Mouse (Mus musculus) limb, embryonic 11.5 days (tissue): ENCODE measurements around the gene Astl. TPM values are rescaled to one million over a fixed set of nuclear protein-coding genes. Genes with fewer than 3 reads are reported as not detected.
A peak's percentile ranks its signal among the peaks of the same experiment; 100 is the strongest.

ENCODE experiments used
- ATAC-seq: fragments of 200-750 bp; cut with Nextera tagmentation; 2 replicates; pipeline ENCODE4 v1.8.0; 2017; ENCODE audit warnings: low read depth; ENCODE audit not compliant: insufficient number of reproducible peaks, low FRiP score, low TSS enrichment
- DNase-seq: peaks from one replicate; pipeline ENCODE4 v3.0.0-alpha.2; 2015; ENCODE audit warnings: low spot score
- H3K27ac ChIP-seq: fragments of 300-500 bp; sonication (generic); replicated peaks from 2 replicates; pipeline ENCODE4 v1.5.1; 2014; ENCODE audit warnings: low read depth, mild to moderate bottlenecking, low read length
- H3K27me3 ChIP-seq: fragments of 300-500 bp; sonication (generic); 2 replicates; pipeline ENCODE4 v1.6.1; 2014; ENCODE audit warnings: mild to moderate bottlenecking, low read length, mixed read lengths; ENCODE audit not compliant: control insufficient read depth, insufficient read depth
- H3K36me3 ChIP-seq: fragments of 300-500 bp; sonication (generic); 2 replicates; pipeline ENCODE4 v1.6.1; 2014; ENCODE audit warnings: mild to moderate bottlenecking, low read length, moderate library complexity, mixed read lengths; ENCODE audit not compliant: control insufficient read depth, insufficient read depth
- H3K4me1 ChIP-seq: fragments of 300-500 bp; sonication (generic); 2 replicates; pipeline ENCODE4 v1.6.1; 2014; ENCODE audit warnings: low read length, mixed read lengths; ENCODE audit not compliant: control insufficient read depth, insufficient read depth
- H3K4me2 ChIP-seq: fragments of 300-500 bp; sonication (generic); 2 replicates; pipeline ENCODE4 v1.6.1; 2014; ENCODE audit warnings: low read depth, mild to moderate bottlenecking, moderate library complexity; ENCODE audit not compliant: severe bottlenecking
- H3K4me3 ChIP-seq: fragments of 300-500 bp; sonication (generic); 2 replicates; pipeline ENCODE4 v1.5.1; 2014; ENCODE audit warnings: low read depth, low read length
- H3K9ac ChIP-seq: fragments of 300-500 bp; sonication (generic); 2 replicates; pipeline ENCODE4 v1.6.1; 2014; ENCODE audit warnings: mild to moderate bottlenecking, low read length
- H3K9me3 ChIP-seq: fragments of 300-500 bp; sonication (generic); 2 replicates; pipeline ENCODE4 v1.6.1; 2016; ENCODE audit warnings: low read length; ENCODE audit not compliant: control insufficient read depth
- WGBS: fragments of 180-500 bp; shearing (Covaris S2); extraction: QIAGEN DNeasy Blood & Tissue Kit; methylation state at CpG from one replicate; pipeline ENCODE4 v1.1.7; 2014; 5-methylcytosine and 5-hydroxymethylcytosine counted together
- polyA plus RNA-seq: library from polyadenylated mRNA; unstranded; fragments of >200 nt; fragmentation: Nextera tagmentation; extraction: Ambion mirVana; gene quantifications from 2 replicates; pipeline ENCODE4 v1.2.1, GENCODE M21; 2014

Astl gene
- polyA plus RNA-seq, 1 experiment from 2014 or later, result not detected

DNA sequence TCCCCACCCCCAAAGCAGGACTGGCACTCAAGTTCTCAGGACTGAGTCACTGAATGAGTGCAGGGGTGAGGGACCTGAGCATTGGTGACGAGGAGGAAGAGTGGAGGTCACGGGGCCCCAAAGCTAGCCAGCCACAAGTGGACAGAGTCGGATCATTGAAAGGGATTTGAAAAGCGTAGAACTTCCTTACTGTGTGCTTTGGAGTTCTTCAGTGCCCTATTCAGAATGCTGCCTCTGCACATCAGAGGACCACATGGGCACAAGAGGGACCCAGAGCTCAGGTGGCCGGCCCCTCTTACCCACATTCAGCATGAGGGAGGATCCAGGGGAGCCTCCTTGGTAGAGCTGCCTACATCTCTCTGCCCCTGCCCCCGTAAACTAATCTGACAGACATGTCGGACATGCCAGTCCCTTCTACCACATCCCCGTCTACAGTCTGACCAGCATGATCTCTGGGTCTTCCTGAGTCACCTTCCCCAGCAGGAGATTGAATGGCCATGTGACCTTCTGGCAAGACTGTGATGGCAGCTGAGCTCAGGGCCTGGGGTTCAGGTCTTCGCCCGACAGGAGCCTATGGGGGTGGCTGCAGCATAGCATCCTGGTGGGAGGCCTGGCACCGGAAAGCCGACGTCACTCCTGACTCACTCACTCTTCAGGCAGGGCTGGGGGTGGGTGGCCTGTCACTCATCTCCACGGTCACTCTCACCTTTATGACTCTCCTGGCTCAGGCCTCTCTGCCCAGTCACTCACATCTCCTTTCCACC lies 5.5 kb upstream of the Astl start:
- no peak overlapping the region for H3K27ac ChIP-seq

DNA sequence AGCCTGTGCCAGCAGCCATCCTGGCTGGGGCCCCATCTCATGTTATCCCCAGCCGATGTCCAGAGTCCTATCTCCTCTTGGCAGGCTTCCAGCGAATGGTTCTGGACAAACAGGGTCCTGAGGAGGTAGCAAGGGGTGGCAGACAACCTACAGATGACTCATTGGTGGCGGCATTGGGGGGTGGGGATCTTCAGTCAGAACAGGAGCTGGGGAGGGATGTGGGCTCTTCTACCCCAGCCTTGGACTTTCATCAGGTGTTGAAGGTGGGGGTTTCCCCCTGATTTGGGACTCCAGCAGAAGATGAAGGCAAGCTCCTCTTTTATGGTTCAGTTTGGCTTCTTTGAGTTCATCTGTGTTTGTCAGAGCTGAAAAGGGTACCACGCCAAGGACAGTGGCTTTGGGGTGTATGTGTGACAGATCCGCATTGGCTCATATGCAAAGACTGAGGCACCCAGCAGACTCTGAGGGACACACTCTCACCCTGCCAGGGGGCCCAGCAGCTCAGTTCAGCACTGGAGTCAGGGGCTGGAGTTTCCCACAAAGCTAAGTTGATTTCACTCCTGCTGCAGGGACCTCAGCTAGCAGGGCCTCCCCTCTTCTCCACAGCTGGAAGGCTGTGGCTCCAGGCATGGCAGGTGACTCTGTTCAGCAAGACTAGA lies 4.4 kb upstream of the Astl start:
- 70% methylated on average over 5 of the region's 5 CpGs for WGBS
- H3K9ac ChIP-seq, result no peak overlapping the region
- no peaks in the 10 kb centered on the region for H3K36me3 ChIP-seq
- no peak overlapping the region for H3K27ac ChIP-seq
- peaks cover 13% of the 10 kb centered on the region for H3K4me1 ChIP-seq
- no peak overlapping the region for H3K4me2 ChIP-seq
- peaks cover 16% of the 10 kb centered on the region for H3K27me3 ChIP-seq
- H3K9me3 ChIP-seq, result no peaks in the 10 kb centered on the region
- ATAC-seq (no peak), DNase-seq (no peak)
- H3K4me3 ChIP-seq, result no peak overlapping the region

More for the DNA sequence above, 5.5 kb upstream of the Astl start:
- peaks cover 16% of the 10 kb centered on the region for H3K27me3 ChIP-seq
- no peak overlapping the region for H3K9ac ChIP-seq
- ATAC-seq (no peak), DNase-seq (no peak)
- no peaks in the 10 kb centered on the region for H3K9me3 ChIP-seq
- H3K4me2 ChIP-seq, result no peak overlapping the region
- H3K4me3 ChIP-seq, result no peak overlapping the region
- no peaks in the 10 kb centered on the region for H3K36me3 ChIP-seq
- 86% methylated on average over 14 of the region's 14 CpGs for WGBS
- H3K4me1 ChIP-seq, result peaks cover 13% of the 10 kb centered on the region

DNA sequence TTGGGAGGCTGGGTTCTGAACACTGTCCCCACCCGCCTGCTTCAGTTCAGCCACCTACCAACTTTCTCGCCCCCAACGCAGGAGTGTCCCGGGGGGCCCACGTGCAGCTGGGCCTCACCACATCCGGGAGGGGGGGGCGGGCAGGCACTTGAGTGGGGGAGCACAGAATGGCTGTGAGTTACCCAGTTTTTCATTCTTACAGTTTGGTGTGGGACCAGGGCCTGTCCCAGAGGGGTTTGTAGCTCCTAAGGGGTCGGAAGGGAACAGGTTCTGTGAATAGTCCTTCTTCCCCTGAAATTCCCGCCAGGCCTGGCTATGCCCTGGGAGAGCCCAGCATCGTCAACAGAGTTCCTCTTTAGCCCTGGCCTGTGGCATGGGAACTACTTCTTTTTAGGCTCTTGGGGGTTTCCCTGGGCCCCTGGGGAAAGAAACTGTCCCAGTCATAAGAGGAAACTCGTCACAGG lies 3.3 kb upstream of the Astl start:
- peaks cover 16% of the 10 kb centered on the region for H3K27me3 ChIP-seq
- no peak overlapping the region for H3K27ac ChIP-seq
- H3K4me1 ChIP-seq, result peaks cover 13% of the 10 kb centered on the region

DNA sequence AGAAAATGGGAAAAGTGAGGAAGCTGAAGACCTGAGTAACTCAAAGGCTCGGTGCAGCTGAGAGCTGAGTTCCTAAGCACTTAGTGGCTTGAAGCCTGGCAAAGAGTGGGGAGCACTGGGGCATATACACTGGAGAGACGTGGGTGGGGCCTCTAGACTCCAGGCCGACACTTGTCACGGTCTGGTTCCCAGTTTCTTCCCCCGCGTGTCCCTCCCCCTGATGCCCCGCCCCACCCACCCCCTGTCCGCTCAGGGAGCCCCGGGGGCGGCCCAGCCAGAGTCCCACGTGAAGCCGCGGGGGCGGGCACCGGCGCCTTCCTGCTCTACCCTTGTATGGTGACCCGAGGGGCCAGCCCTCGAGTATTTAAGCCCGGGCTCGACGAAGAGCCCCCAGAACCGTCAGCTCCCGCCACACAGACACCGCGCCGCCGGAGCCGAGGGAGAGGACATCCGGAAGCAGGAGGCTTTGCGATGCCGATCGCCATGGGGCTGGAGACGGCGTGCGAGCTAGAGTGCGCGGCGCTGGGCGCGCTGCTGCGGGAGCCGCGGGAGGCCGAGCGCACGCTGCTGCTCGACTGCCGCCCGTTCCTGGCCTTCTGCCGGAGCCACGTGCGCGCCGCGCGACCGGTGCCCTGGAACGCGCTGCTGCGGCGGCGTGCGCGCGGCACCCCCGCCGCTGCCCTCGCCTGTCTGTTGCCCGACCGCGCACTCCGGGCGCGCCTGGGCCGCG lies 2.5 kb upstream of the Astl start, which contains the start of gene Dusp2:
TSS of gene Dusp2 (plus strand) at position 393 of the 730 bp plus-strand sequence.
- peak; percentile 45; the same call in 1 of the 2 replicates for ATAC-seq

More for the DNA sequence above, 3.3 kb upstream of the Astl start:
- no peaks in the 10 kb centered on the region for H3K9me3 ChIP-seq
- DNase-seq, result no peak
- H3K36me3 ChIP-seq, result no peaks in the 10 kb centered on the region
- no peak overlapping the region for H3K4me2 ChIP-seq
- WGBS, result 41% methylated on average over 11 of the region's 11 CpGs
- no peak for ATAC-seq
- no peak overlapping the region for H3K9ac ChIP-seq
- no peak overlapping the region for H3K4me3 ChIP-seq

DNA sequence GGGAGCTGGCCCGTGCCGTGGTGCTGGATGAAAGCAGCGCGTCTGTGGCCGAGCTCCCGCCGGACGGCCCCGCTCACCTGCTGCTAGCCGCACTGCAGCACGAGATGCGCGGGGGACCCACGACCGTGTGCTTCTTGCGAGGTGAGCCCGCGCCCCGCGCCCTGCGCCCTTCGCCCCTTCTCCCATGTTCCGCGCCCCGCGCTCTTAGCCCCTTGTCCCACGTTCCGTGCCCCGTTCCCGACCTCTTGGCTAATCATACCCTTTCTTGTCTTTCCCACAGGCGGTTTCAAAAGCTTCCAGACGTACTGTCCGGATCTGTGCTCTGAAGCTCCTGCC lies 2.0 kb upstream of the Astl start:
- Histone ChIP-seq H3K9ac (peak overlapping the region; percentile 49), H3K27me3 (peaks cover 16% of the 10 kb centered on the region), H3K4me2 (peak overlapping the region; percentile 97), H3K4me3 (peak overlapping the region; percentile 47), H3K4me1 (peaks cover 13% of the 10 kb centered on the region), H3K9me3 (no peaks in the 10 kb centered on the region), H3K27ac (no peak overlapping the region), H3K36me3 (no peaks in the 10 kb centered on the region)
- WGBS, result 4% methylated on average over 33 of the region's 33 CpGs
- DNase-seq (no peak), ATAC-seq (no peak; the same call in 1 of the 2 replicates)

More for the DNA sequence above, 2.5 kb upstream of the Astl start, which contains the start of gene Dusp2:
- Histone ChIP-seq H3K4me1 (peaks cover 13% of the 10 kb centered on the region), H3K4me3 (peak within 1 kb of the TSS; percentile 47), H3K4me2 (peak within 1 kb of the TSS; percentile 97), H3K9ac (peak within 1 kb of the TSS; percentile 49), H3K27ac (no peak within 1 kb of the TSS), H3K36me3 (no peaks in the 10 kb centered on the region), H3K9me3 (no peaks in the 10 kb centered on the region), H3K27me3 (peaks cover 16% of the 10 kb centered on the region)
- under 1% methylated on average over 71 of the region's 76 CpGs for WGBS
- DNase-seq, result peak; percentile 70

DNA sequence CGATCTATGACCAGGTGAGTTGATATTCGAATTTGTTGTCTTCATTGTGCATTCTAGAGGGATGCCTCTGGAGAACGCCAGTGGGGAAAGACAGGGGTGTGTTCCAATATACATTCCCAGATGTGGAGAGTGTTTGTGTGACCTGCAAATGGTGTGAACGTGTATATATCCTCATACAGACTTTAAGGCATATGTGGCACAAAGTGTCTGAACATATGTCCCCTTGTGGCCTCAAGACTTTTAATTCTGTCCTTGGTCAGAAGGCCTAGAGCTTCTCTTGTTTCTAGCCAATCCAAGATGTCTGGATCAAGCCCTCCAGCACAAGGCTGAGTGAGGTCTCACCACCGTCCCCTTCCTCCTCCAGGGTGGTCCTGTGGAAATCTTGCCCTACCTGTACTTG lies 1.6 kb upstream of the Astl start:
- Histone ChIP-seq H3K4me1 (peaks cover 13% of the 10 kb centered on the region), H3K27ac (no peak overlapping the region)

DNA sequence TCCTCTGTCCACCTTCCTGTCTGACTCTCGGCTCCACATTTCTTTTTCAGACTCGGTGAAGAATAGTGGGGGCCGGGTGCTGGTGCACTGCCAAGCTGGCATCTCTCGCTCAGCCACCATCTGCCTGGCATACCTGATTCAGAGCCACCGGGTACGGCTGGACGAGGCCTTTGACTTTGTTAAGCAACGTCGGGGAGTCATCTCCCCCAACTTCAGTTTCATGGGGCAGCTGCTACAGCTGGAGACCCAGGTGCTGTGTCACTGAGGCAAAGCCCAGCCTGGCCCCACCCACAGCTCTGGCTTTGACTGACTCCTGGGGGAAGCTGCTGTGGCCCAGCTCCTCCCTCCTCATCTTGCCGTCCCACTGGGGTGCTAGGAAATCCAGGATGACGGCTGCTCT lies 908 bp upstream of the Astl start:
- Histone ChIP-seq H3K27me3 (peaks cover 16% of the 10 kb centered on the region), H3K4me3 (no peak overlapping the region), H3K9ac (no peak overlapping the region), H3K4me2 (no peak overlapping the region), H3K27ac (no peak overlapping the region), H3K4me1 (peaks cover 13% of the 10 kb centered on the region), H3K36me3 (no peaks in the 10 kb centered on the region), H3K9me3 (no peaks in the 10 kb centered on the region)
- DNase-seq, result no peak
- WGBS, result 63% methylated on average over 11 of the region's 11 CpGs
- ATAC-seq, result no peak

More for the DNA sequence above, 1.6 kb upstream of the Astl start:
- 44% methylated on average over 5 of the region's 5 CpGs for WGBS
- H3K4me3 ChIP-seq, result peak overlapping the region; percentile 47
- peaks cover 16% of the 10 kb centered on the region for H3K27me3 ChIP-seq
- H3K9ac ChIP-seq, result peak overlapping the region; percentile 49; the same call in 1 of the 2 replicates
- H3K36me3 ChIP-seq, result no peaks in the 10 kb centered on the region
- no peak for DNase-seq
- no peaks in the 10 kb centered on the region for H3K9me3 ChIP-seq
- ATAC-seq, result no peak
- peak overlapping the region; percentile 97 for H3K4me2 ChIP-seq

DNA sequence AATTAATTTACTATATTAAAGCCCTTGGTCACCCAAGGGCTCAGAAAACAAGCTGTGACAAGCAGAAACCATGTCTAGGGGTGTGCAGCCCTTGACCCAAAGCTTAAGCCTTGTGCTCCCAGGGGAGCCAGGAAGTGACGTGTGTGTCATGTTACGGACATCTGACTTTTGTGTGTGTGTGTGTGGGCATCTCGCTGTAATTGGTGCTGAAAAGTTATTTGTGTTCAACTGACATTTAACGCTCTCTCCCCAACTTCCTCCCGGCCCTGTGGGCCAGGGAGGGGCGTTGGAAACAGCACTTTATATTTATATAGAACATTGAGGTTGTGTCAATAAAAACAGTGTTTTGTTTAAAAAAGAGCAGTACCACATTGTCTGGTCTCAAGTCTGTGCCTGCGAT lies 427 bp upstream of the Astl start:
- Histone ChIP-seq H3K9me3 (no peaks in the 10 kb centered on the region), H3K27ac (no peak overlapping the region), H3K36me3 (no peaks in the 10 kb centered on the region), H3K4me2 (no peak overlapping the region), H3K4me1 (peaks cover 13% of the 10 kb centered on the region), H3K27me3 (peaks cover 16% of the 10 kb centered on the region), H3K4me3 (no peak overlapping the region), H3K9ac (no peak overlapping the region)
- 65% methylated on average over 7 of the region's 7 CpGs for WGBS
- DNase-seq (no peak), ATAC-seq (no peak)
